Mouse (Mus musculus): Measurements from ENCODE around the gene Trpm3. TPM values are rescaled to one million over a fixed set of nuclear protein-coding genes. Genes with fewer than 3 reads are reported as not detected.

Gene Trpm3
- polyA plus RNA-seq, 1 experiment from 2014 or later, result 1.8 TPM

DNA sequence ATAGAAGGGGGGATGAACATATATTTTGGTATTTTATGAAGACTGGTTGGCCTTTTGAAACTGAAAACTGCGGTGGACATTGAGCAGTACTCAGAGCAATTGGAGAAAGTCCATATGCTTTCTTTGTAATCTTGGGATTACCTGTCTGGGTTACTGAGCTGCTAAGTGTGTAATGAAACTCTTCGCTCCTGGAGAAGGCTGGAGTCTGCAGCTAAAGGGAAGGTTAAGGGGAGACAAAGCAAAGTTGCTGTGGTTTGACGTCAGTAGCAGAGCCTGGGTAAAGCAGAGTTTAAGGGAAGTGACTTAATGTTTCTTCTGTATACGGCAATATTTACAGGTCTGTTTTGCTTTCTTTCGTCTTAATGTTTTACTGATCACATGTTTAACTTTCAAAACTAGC lies 554.1 kb downstream of the Trpm3 start:
- 74% methylated on average over 5 of the region's 5 CpGs for WGBS (ENCODE audit: insufficient replicate concordance)
- H3K9me3 ChIP-seq (replicated peaks; ENCODE audit: control insufficient read depth, low read length), result no peaks in the 10 kb centered on the region
- H3K4me3 ChIP-seq (ENCODE audit: low read depth, low read length), result no peak overlapping the region
- no peaks in the 10 kb centered on the region for H3K4me1 ChIP-seq (ENCODE audit: control insufficient read depth, insufficient read depth, low read length)
- H3K4me2 ChIP-seq, result no peak overlapping the region
- no peaks in the 10 kb centered on the region for H3K36me3 ChIP-seq (ENCODE audit: control insufficient read depth, insufficient read depth, low read length)
- H3K9ac ChIP-seq (ENCODE audit: low read depth, low read length), result no peak overlapping the region
- no peak for ATAC-seq (replicated peaks; ENCODE audit: insufficient number of reproducible peaks, low FRiP score, low TSS enrichment)
- no peaks in the 10 kb centered on the region for H3K27me3 ChIP-seq (ENCODE audit: control insufficient read depth, insufficient read depth, low read length)
- H3K27ac ChIP-seq (ENCODE audit: low read depth, low read length), result no peak overlapping the region

DNA sequence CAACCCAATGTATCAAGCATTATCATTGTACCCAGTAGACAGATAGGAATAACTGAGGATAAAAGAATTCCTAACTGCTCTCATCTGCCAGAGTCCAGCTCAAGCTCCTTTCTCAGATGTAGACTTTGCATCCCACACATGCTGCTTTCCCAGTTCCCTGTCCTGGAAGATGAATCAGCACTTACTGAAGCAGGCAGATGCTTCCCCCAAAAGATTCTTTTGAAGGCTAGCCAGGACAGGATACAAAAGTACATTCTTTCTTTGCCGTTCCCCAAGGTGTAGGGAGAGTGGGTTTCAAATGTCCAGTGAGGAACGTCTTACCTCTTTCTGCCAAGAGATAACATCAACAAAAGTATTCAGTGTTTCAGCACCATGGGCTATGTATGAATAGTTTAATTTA lies 556.6 kb downstream of the Trpm3 start:
- ATAC-seq (replicated peaks; ENCODE audit: insufficient number of reproducible peaks, low FRiP score, low TSS enrichment), result no peak
- Histone ChIP-seq H3K4me3 (ENCODE audit: low read depth, low read length) (no peak overlapping the region), H3K27ac (ENCODE audit: low read depth, low read length) (no peak overlapping the region), H3K36me3 (ENCODE audit: control insufficient read depth, insufficient read depth, low read length) (no peaks in the 10 kb centered on the region), H3K27me3 (ENCODE audit: control insufficient read depth, insufficient read depth, low read length) (no peaks in the 10 kb centered on the region), H3K4me2 (no peak overlapping the region), H3K9me3 (replicated peaks; ENCODE audit: control insufficient read depth, low read length) (no peaks in the 10 kb centered on the region), H3K4me1 (ENCODE audit: control insufficient read depth, insufficient read depth, low read length) (no peaks in the 10 kb centered on the region), H3K9ac (ENCODE audit: low read depth, low read length) (no peak overlapping the region)
- WGBS (ENCODE audit: insufficient replicate concordance), result 40% methylated on average over 2 of the region's 2 CpGs

DNA sequence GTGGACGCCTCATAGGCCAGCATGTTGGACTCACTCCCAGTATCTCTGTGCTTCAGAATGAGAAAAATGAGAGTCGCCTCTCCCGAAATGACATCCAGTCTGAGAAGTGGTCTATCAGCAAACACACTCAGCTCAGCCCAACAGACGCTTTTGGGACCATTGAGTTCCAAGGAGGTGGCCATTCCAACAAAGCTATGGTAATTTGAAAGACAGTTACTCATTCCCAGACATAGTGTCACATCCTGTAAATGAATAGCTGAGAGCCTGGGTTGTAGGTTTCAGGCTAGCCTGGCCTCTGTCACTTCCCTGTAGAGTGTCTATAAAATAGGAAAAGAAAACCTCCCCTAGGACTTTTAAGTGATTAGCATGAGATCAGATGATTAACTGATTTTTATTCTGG lies 559.9 kb downstream of the Trpm3 start:
- no peak overlapping the region for H3K4me2 ChIP-seq
- H3K27ac ChIP-seq (ENCODE audit: low read depth, low read length), result no peak overlapping the region
- WGBS (ENCODE audit: insufficient replicate concordance), result 68% methylated on average over 4 of the region's 4 CpGs

DNA sequence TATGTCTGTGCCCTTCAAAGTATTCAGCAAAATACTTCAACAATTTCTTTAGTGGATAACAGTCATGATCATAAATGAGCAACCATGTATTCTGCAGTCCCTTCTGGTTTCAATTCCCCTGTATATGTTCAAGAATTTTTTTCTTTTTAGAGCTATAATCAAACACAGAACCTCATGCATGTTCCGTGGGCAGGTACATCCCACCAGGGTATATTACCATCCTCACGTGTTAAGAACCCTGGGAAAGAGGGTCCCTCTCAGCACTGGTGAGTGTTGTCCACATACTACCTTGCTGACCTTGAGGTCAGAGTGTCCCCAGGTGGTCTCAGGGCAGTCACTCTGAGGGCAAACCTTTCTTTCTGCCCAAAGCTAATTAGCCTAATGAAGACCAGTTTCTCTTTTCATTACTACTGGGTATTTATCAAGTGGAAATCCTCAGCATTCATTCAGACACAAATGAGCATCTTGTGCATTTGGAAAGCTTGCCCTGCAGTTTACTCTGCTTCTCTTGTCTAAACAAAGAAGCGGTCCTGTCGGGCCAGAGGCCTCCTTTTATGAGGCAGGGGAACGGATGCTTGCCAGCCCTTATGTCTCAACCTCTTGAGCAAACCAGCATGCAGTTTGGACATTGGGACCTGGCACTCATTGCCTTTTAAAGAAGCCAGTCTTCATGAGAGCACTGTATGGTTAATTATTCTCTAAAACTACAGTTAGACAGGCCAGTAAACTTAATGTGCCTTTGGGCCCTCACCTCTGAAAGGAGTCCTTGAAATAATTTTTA lies 562.2 kb downstream of the Trpm3 start:
- H3K27me3 ChIP-seq (ENCODE audit: control insufficient read depth, insufficient read depth, low read length), result no peaks in the 10 kb centered on the region
- no peaks in the 10 kb centered on the region for H3K9me3 ChIP-seq (replicated peaks; ENCODE audit: control insufficient read depth, low read length)
- ATAC-seq (replicated peaks; ENCODE audit: insufficient number of reproducible peaks, low FRiP score, low TSS enrichment), result no peak
- WGBS (ENCODE audit: insufficient replicate concordance), result 67% methylated on average over 5 of the region's 5 CpGs
- no peak overlapping the region for H3K4me3 ChIP-seq (ENCODE audit: low read depth, low read length)
- no peak overlapping the region for H3K9ac ChIP-seq (ENCODE audit: low read depth, low read length)
- no peak overlapping the region for H3K4me2 ChIP-seq
- H3K4me1 ChIP-seq (ENCODE audit: control insufficient read depth, insufficient read depth, low read length), result no peaks in the 10 kb centered on the region
- H3K36me3 ChIP-seq (ENCODE audit: control insufficient read depth, insufficient read depth, low read length), result no peaks in the 10 kb centered on the region
- H3K27ac ChIP-seq (ENCODE audit: low read depth, low read length), result no peak overlapping the region

More for the DNA sequence above, 559.9 kb downstream of the Trpm3 start:
- no peak for ATAC-seq (replicated peaks; ENCODE audit: insufficient number of reproducible peaks, low FRiP score, low TSS enrichment)
- Histone ChIP-seq H3K27me3 (ENCODE audit: control insufficient read depth, insufficient read depth, low read length) (no peaks in the 10 kb centered on the region), H3K4me1 (ENCODE audit: control insufficient read depth, insufficient read depth, low read length) (no peaks in the 10 kb centered on the region), H3K4me3 (ENCODE audit: low read depth, low read length) (no peak overlapping the region), H3K9me3 (replicated peaks; ENCODE audit: control insufficient read depth, low read length) (no peaks in the 10 kb centered on the region), H3K9ac (ENCODE audit: low read depth, low read length) (no peak overlapping the region), H3K36me3 (ENCODE audit: control insufficient read depth, insufficient read depth, low read length) (no peaks in the 10 kb centered on the region)

DNA sequence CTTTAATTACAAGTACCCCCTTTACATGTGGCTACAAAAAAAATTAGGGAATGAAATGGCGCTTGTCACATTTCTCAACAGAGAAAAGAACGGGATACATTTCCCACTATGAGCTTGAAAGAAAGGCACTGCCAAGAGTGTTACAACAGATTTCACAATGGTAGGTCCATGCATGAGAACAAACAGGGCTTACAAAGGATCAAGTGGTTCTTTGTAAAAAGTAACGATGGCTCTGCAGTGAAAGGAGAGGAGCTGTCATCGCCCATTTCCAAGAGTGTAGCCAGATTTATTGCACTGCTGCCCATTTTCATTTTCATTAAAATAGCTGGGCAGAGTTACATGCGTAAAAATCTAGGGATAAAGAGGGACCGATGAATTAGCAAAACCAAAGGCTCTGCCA lies 565.0 kb downstream of the Trpm3 start:
- no peak overlapping the region for H3K27ac ChIP-seq (ENCODE audit: low read depth, low read length)
- no peaks in the 10 kb centered on the region for H3K27me3 ChIP-seq (ENCODE audit: control insufficient read depth, insufficient read depth, low read length)
- WGBS (ENCODE audit: insufficient replicate concordance), result 62% methylated on average over 6 of the region's 6 CpGs
- no peaks in the 10 kb centered on the region for H3K9me3 ChIP-seq (replicated peaks; ENCODE audit: control insufficient read depth, low read length)
- no peak overlapping the region for H3K4me3 ChIP-seq (ENCODE audit: low read depth, low read length)
- no peaks in the 10 kb centered on the region for H3K36me3 ChIP-seq (ENCODE audit: control insufficient read depth, insufficient read depth, low read length)
- no peak overlapping the region for H3K9ac ChIP-seq (ENCODE audit: low read depth, low read length)
- no peak overlapping the region for H3K4me2 ChIP-seq
- no peak for ATAC-seq (replicated peaks; ENCODE audit: insufficient number of reproducible peaks, low FRiP score, low TSS enrichment)
- H3K4me1 ChIP-seq (ENCODE audit: control insufficient read depth, insufficient read depth, low read length), result no peaks in the 10 kb centered on the region

DNA sequence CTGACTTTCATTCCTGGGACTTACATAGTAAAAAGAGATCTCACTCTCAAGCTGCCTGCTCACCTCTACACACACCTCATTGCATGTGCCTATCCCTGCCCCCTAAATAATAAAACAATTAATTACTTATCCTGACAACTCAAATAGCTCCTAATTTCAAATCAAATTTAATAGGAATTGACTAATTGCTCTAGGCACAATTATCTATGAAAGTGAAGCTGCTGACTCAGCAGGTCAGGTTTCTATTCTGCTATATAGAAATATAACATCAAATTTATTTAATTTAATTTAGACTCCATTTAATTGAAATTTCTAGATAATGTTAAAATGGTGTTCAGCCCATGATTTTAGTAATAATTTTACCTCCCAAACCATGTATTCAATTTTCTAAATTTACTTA lies 566.6 kb downstream of the Trpm3 start:
- no peak overlapping the region for H3K4me2 ChIP-seq
- H3K9me3 ChIP-seq (replicated peaks; ENCODE audit: control insufficient read depth, low read length), result no peaks in the 10 kb centered on the region
- H3K27me3 ChIP-seq (ENCODE audit: control insufficient read depth, insufficient read depth, low read length), result no peaks in the 10 kb centered on the region
- H3K9ac ChIP-seq (ENCODE audit: low read depth, low read length), result no peak overlapping the region
- no peak for ATAC-seq (replicated peaks; ENCODE audit: insufficient number of reproducible peaks, low FRiP score, low TSS enrichment)
- H3K36me3 ChIP-seq (ENCODE audit: control insufficient read depth, insufficient read depth, low read length), result no peaks in the 10 kb centered on the region
- H3K27ac ChIP-seq (ENCODE audit: low read depth, low read length), result no peak overlapping the region
- H3K4me1 ChIP-seq (ENCODE audit: control insufficient read depth, insufficient read depth, low read length), result no peaks in the 10 kb centered on the region
- no peak overlapping the region for H3K4me3 ChIP-seq (ENCODE audit: low read depth, low read length)

DNA sequence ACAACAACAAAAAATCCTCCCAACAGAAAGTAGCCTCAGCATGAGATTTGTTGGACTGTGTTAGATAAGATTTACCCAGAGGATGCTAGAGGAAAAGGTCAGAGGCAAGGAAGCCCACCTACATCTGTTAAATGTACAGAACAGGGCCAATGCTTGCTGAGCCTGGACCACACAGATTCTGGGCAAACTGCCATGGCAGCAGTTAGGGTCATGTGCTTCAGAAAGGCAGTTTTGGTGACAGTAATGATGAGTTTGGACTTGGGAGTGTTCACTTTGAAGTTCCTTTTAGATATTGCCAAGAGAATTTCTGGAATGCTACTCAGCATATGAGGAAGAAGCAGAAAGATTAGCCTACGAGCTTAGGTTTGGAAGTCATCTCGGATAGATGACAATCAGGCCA lies 580.2 kb downstream of the Trpm3 start:
- 58% methylated on average over 2 of the region's 2 CpGs for WGBS (ENCODE audit: insufficient replicate concordance)
- Histone ChIP-seq H3K4me3 (ENCODE audit: low read depth, low read length) (no peak overlapping the region), H3K9ac (ENCODE audit: low read depth, low read length) (no peak overlapping the region), H3K27me3 (ENCODE audit: control insufficient read depth, insufficient read depth, low read length) (no peaks in the 10 kb centered on the region), H3K9me3 (replicated peaks; ENCODE audit: control insufficient read depth, low read length) (no peaks in the 10 kb centered on the region), H3K4me2 (no peak overlapping the region), H3K4me1 (ENCODE audit: control insufficient read depth, insufficient read depth, low read length) (no peaks in the 10 kb centered on the region), H3K36me3 (ENCODE audit: control insufficient read depth, insufficient read depth, low read length) (no peaks in the 10 kb centered on the region), H3K27ac (ENCODE audit: low read depth, low read length) (no peak overlapping the region)
- no peak for ATAC-seq (replicated peaks; ENCODE audit: insufficient number of reproducible peaks, low FRiP score, low TSS enrichment)

DNA sequence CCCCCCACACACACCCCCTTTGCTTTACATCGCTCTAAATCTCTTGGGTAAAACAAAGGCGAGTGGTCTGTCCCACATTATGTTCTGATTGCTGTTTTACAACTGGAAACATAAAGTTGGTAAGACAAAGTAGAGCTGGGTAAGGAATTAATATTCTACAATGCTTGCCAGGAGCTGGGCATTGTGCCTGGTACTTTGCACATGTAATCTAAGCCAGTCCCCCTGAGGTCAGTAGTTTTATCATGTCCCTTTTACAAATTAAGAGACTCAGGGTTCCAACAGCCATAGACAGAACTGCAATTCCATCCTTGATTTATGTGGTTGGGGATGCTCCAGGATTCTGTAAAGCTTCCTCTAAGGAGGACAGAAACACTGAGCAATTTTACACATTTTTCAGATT lies 591.0 kb downstream of the Trpm3 start:
- Histone ChIP-seq H3K27me3 (ENCODE audit: control insufficient read depth, insufficient read depth, low read length) (no peaks in the 10 kb centered on the region), H3K4me2 (no peak overlapping the region), H3K27ac (ENCODE audit: low read depth, low read length) (no peak overlapping the region), H3K4me3 (ENCODE audit: low read depth, low read length) (no peak overlapping the region), H3K4me1 (ENCODE audit: control insufficient read depth, insufficient read depth, low read length) (no peaks in the 10 kb centered on the region), H3K9me3 (replicated peaks; ENCODE audit: control insufficient read depth, low read length) (no peaks in the 10 kb centered on the region), H3K9ac (ENCODE audit: low read depth, low read length) (no peak overlapping the region), H3K36me3 (ENCODE audit: control insufficient read depth, insufficient read depth, low read length) (no peaks in the 10 kb centered on the region)
- no peak for ATAC-seq (replicated peaks; ENCODE audit: insufficient number of reproducible peaks, low FRiP score, low TSS enrichment)
- WGBS (ENCODE audit: insufficient replicate concordance), result 81% methylated on average over 2 of the region's 2 CpGs

DNA sequence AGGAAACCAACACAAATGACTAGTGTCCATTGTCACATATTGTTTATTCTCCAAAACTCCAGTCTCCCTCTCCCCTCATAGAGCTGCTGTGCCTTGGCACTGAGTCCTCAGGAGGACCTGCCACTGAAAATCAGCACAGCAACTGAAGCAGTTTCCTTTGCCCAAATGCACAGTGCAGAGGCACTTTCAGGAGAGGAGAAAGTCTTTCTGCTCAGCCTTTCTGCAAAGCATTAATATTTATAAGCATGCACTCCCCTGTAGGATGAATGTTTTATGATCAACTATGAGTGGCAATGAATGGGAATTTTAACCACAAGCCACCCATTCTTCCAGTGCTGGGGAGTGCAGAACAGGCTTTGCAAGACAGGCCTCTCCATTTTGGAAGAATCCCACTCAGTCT lies 592.1 kb downstream of the Trpm3 start:
- Histone ChIP-seq H3K36me3 (ENCODE audit: control insufficient read depth, insufficient read depth, low read length) (no peaks in the 10 kb centered on the region), H3K4me3 (ENCODE audit: low read depth, low read length) (no peak overlapping the region), H3K4me1 (ENCODE audit: control insufficient read depth, insufficient read depth, low read length) (no peaks in the 10 kb centered on the region), H3K4me2 (no peak overlapping the region), H3K9ac (ENCODE audit: low read depth, low read length) (no peak overlapping the region), H3K9me3 (replicated peaks; ENCODE audit: control insufficient read depth, low read length) (no peaks in the 10 kb centered on the region), H3K27me3 (ENCODE audit: control insufficient read depth, insufficient read depth, low read length) (no peaks in the 10 kb centered on the region), H3K27ac (ENCODE audit: low read depth, low read length) (no peak overlapping the region)
- ATAC-seq (replicated peaks; ENCODE audit: insufficient number of reproducible peaks, low FRiP score, low TSS enrichment), result no peak
